Mouse (Mus musculus) C2C12 (cell line): ENCODE data around the gene Ism2. TPM values are rescaled to one million over a fixed set of nuclear protein-coding genes. Genes with fewer than 3 reads are reported as not detected.

Source experiments
- H3K27me3 ChIP-seq: one replicate; pipeline ENCODE4 v1.6.1; 2011; ENCODE audit not compliant: control insufficient read depth, insufficient read depth, insufficient read length
- H3K36me3 ChIP-seq: one replicate; pipeline ENCODE4 v1.6.1; 2011; ENCODE audit not compliant: control insufficient read depth, insufficient read depth
- H3K4me3 ChIP-seq: one replicate; pipeline ENCODE4 v1.5.1; 2011; ENCODE audit warnings: mild to moderate bottlenecking, control low read depth; ENCODE audit not compliant: poor library complexity, insufficient read depth, severe bottlenecking
- H3K79me2 ChIP-seq: one replicate; pipeline ENCODE4 v1.6.1; 2011; ENCODE audit not compliant: control insufficient read depth, insufficient read depth
- H3K79me3 ChIP-seq: one replicate; pipeline ENCODE4 v1.6.1; 2011; ENCODE audit warnings: low read depth, control low read depth
- H3ac ChIP-seq: one replicate; pipeline ENCODE3; 2011; ENCODE audit warnings: low read depth; ENCODE audit not compliant: control insufficient read depth, insufficient read length
- CEBPB ChIP-seq: IDR thresholded peaks from one replicate; pipeline ENCODE4 v1.6.1; 2011; ENCODE audit warnings: low read depth, mild to moderate bottlenecking, control low read depth, moderate library complexity
- CTCF ChIP-seq: IDR thresholded peaks from one replicate; pipeline ENCODE4 v1.5.1; 2011; ENCODE audit not compliant: control insufficient read depth, insufficient read depth, insufficient read length
- FOSL1 ChIP-seq: IDR thresholded peaks from one replicate; pipeline ENCODE4 v1.8.0; 2011; ENCODE audit warnings: mild to moderate bottlenecking, low read length; ENCODE audit not compliant: poor library complexity, insufficient read depth, severe bottlenecking
- MAX ChIP-seq: IDR thresholded peaks from one replicate; pipeline ENCODE4 v1.6.1; 2011; ENCODE audit warnings: mild to moderate bottlenecking, control low read depth
- MYOD1 ChIP-seq: IDR thresholded peaks from one replicate; pipeline ENCODE4 v1.6.1; 2011; ENCODE audit warnings: low read depth; ENCODE audit not compliant: control insufficient read depth, insufficient read length
- MYOG ChIP-seq: IDR thresholded peaks from one replicate; pipeline ENCODE4 v1.6.1; 2011; ENCODE audit not compliant: control insufficient read depth, insufficient read length; ENCODE audit errors: extremely low read depth
- USF1 ChIP-seq: IDR thresholded peaks from one replicate; pipeline ENCODE4 v1.6.1; 2011; ENCODE audit warnings: low read depth, mild to moderate bottlenecking, control low read depth, moderate library complexity
- microRNA-seq: library from miRNA; unstranded; fragments of <30 nt; microRNA quantifications from one replicate; pipeline ENCODE4, GENCODE M21; 2019; ENCODE audit warnings: borderline microRNAs expressed
- polyA plus RNA-seq: library from polyadenylated mRNA; unstranded; fragments of >200 nt; fragmentation: generic; extraction: Trizol; gene quantifications from one replicate; pipeline ENCODE4 v1.2.1, GENCODE M21; 2012; ENCODE audit warnings: missing spikeins

The Ism2 gene
- polyA plus RNA-seq, 1 experiment: 0.18 TPM

DNA sequence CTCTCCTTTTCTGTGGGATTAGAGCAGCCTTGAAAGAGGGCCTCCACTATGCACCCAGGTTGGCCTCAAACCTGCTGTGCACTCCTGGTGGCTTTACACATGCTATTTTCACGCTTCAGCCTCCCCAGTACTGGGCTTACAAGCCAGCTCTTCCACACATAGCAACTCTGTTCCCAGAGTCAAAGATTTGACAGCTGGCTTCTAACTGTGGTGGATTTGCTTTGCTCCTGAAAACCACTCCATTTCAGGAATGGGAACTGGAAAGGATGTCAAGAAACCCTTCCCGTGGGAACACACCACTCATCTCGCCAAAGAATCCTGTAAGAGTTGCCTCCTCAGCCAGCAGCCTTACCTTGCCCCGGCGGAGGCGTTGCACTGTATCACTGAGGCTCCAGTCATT is 45.6 kb downstream of the Ism2 start:
- no peaks in the 10 kb centered on the region for H3K79me3 ChIP-seq
- TF ChIP-seq MYOG (no peak), MYOD1 (no peak), USF1 (no peak)
- H3K27me3 ChIP-seq: no peaks in the 10 kb centered on the region
- no peaks in the 10 kb centered on the region for H3K79me2 ChIP-seq
- no peak overlapping the region for H3K4me3 ChIP-seq
- no peak overlapping the region for H3ac ChIP-seq
- H3K36me3 ChIP-seq: peaks cover 74% of the 10 kb centered on the region

DNA sequence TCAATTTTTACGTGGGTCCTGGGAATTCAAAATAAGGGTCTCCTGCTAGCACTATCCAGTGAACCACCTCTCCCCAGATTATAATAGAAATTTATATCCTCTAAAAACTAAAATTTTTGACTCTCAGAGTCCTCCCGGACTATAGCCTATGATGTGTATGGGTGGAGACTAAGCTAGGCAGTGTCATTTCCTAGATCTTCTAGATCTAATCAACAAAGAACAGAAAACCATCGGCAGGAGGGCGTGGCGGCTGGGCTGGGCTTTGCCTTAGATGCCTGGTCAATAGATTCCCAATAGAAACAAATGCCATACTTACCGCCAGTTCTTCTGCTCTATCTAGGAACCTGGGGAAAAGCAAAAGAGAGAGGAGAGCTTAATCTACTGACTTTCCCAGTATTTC is 49.3 kb downstream of the Ism2 start:
- Histone ChIP-seq H3K36me3 (peaks cover 81% of the 10 kb centered on the region), H3K79me2 (no peaks in the 10 kb centered on the region), H3ac (no peak overlapping the region), H3K27me3 (no peaks in the 10 kb centered on the region), H3K4me3 (no peak overlapping the region), H3K79me3 (no peaks in the 10 kb centered on the region)
- TF ChIP-seq CEBPB (no peak), MAX (no peak), FOSL1 (no peak), USF1 (no peak), MYOD1 (no peak), CTCF (no peak), MYOG (no peak)

DNA sequence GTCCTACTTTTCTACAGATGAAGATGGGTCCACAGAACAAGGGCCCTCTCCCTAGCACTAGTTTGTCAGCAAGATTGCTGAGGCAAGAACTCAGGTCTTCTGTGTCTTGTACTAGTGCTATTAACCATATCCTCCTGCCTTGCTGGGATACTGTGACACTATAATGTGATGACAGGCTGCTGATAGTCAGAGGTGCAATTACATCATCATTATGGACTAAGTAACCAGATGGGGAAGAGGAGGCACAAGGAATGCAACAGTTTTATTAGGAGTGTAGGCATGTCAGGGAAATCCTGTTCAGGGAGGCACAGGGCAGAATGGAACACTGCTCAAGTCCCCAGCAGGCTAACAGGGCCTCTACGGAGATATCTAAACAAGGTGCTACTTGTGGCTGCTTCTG is 60.9 kb downstream of the Ism2 start, which contains the start of gene Noxred1:
Noxred1 (minus strand) TSS at position 101 of the 400 bp plus-strand sequence.
- Histone ChIP-seq H3ac (no peak within 1 kb of the TSS), H3K27me3 (no peaks in the 10 kb centered on the region), H3K79me3 (no peaks in the 10 kb centered on the region), H3K36me3 (peaks cover 52% of the 10 kb centered on the region), H3K4me3 (no peak within 1 kb of the TSS), H3K79me2 (no peaks in the 10 kb centered on the region)
- no peak for TF ChIP-seq CEBPB
- TF ChIP-seq FOSL1: no peak
- no peak for TF ChIP-seq MYOG

DNA sequence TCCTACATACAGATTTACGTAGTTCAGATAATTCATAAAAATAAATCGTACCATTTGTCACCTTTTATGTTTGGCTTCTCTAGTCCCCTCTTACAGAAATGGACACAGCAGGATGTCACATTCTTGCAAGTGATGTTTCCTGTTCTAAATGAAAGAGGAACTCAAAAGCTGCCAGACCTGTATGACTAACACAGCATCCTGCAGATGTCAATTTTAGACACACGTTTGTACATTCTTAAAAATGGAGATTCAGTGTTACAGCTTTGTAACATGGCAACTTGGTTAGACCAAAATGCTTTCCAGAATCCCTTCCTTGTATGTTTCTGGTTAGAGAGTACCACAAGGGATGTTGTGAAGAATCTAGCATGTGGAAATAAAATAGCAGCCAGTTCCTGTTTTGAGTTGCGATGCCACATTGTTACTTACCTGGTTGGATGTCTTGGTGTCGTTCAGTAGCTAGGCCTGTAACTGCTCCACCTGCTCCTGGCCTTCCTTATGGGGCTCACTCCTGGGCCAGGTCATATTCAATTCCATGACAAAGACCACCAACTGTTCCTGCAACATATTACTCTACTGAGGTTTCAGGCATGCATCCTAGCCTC is 62.5 kb downstream of the Ism2 start:
- Histone ChIP-seq H3K27me3 (no peaks in the 10 kb centered on the region), H3K79me2 (no peaks in the 10 kb centered on the region), H3K36me3 (peaks cover 46% of the 10 kb centered on the region), H3ac (no peak overlapping the region), H3K4me3 (no peak overlapping the region), H3K79me3 (no peaks in the 10 kb centered on the region)
- no peak for TF ChIP-seq CEBPB
- TF ChIP-seq MAX: no peak
- no peak for TF ChIP-seq CTCF
- TF ChIP-seq MYOD1: no peak
- no peak for TF ChIP-seq USF1
- TF ChIP-seq MYOG: no peak
- no peak for TF ChIP-seq FOSL1

DNA sequence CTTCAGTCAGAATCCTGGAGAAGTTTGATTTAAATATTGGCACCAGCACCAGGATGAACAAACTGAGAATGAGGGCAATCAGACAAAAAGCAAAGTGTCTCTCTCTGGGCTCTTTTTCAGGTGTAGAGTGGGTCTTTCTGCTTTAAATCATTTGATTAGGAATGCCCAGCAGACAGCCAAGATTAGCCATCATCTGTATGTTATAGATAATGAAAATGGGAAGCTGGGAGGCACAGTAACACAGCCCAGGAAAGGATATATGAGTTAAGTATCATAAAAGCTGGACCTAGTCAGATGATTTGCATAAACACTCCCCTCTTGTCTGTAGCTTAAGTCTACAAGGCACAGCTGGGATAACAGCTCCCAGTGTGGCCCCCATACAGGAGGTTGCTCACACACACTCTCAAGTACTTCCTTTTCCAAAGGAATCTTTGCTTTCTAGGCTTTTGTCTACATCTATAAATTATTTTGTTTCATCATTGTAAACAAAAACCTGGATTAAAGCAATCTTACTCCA is 69.1 kb downstream of the Ism2 start:
- H3K27me3 ChIP-seq: no peaks in the 10 kb centered on the region
- H3K36me3 ChIP-seq: no peaks in the 10 kb centered on the region
- H3K79me3 ChIP-seq: no peaks in the 10 kb centered on the region
- H3K4me3 ChIP-seq: no peak overlapping the region
- H3K79me2 ChIP-seq: no peaks in the 10 kb centered on the region
- TF ChIP-seq FOSL1 (no peak), MYOG (no peak), CEBPB (no peak), MAX (no peak)
- no peak overlapping the region for H3ac ChIP-seq

DNA sequence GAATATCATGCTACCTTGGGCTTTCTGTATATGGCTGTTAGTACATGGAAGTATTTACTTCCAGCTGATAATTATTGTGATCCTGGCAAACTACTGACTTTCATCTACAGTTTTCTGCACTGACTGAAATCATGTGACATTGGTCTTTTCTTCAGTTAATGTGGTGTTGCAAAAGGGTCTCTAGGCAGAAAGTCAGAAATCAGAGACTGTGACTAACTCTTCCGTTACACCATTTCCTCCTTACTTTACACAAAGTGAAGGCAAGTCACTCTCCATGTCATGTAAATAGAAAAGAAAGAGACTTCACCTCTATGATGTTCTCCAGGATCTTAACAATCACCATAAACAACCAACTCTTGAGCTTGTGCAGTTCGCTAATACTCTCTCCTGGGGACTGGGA is 69.9 kb downstream of the Ism2 start:
- Histone ChIP-seq H3ac (no peak overlapping the region), H3K79me2 (no peaks in the 10 kb centered on the region), H3K79me3 (no peaks in the 10 kb centered on the region), H3K27me3 (no peaks in the 10 kb centered on the region), H3K4me3 (no peak overlapping the region), H3K36me3 (no peaks in the 10 kb centered on the region)
- TF ChIP-seq CTCF (no peak), CEBPB (no peak), MYOD1 (no peak), USF1 (no peak), MYOG (no peak), MAX (no peak), FOSL1 (no peak)

Small RNA genes lying within 50 kb of the gene (microRNA-seq; reads per million reads assigned to microRNA genes)
- gene Gm47293: not detected

Other genes with a start within 250 kb of the Ism2 start
- gene Ngb, start 197.2 kb downstream of the Ism2 start, polyA plus RNA-seq: 0.06 TPM
- gene Gstz1, start 152.5 kb downstream of the Ism2 start, polyA plus RNA-seq: 28.4 TPM
- gene Pomt2, start 151.7 kb downstream of the Ism2 start, polyA plus RNA-seq: 9.8 TPM
- gene Samd15, start 100.0 kb downstream of the Ism2 start, polyA plus RNA-seq: 0.26 TPM
- gene Tmed8, start 99.3 kb downstream of the Ism2 start, polyA plus RNA-seq: 2.6 TPM
- 0.18 TPM for gene Noxred1, start 61.0 kb downstream of the Ism2 start, polyA plus RNA-seq
- gene Vipas39, start 33.4 kb downstream of the Ism2 start, polyA plus RNA-seq: 23.2 TPM
- gene Ahsa1, start 33.2 kb downstream of the Ism2 start, polyA plus RNA-seq: 226 TPM
- 44.7 TPM for gene Sptlc2, start 88.7 kb upstream of the Ism2 start, polyA plus RNA-seq
- 84.9 TPM for gene Slirp, start 144.2 kb upstream of the Ism2 start, polyA plus RNA-seq
- 12.7 TPM for gene Alkbh1, start 144.3 kb upstream of the Ism2 start, polyA plus RNA-seq
- 41.7 TPM for gene Snw1, start 172.6 kb upstream of the Ism2 start, polyA plus RNA-seq
- gene Gm5788, start 195.0 kb upstream of the Ism2 start, polyA plus RNA-seq: not detected
- 0.05 TPM for gene Gm8300, start 214.6 kb upstream of the Ism2 start, polyA plus RNA-seq